Mouse (Mus musculus): ENCODE measurements around the gene Zfp36l1.

Zfp36l1 gene

GRCm38 (mm10) chr12:80131359-80132249, 18.8 kb upstream of the Zfp36l1 start:
- no peak for DNase-seq (ENCODE audit: low spot score)

GRCm38 (mm10) chr12:80130558-80131358, 17.9 kb upstream of the Zfp36l1 start:
- DNase-seq (ENCODE audit: low spot score) = no peak

GRCm38 (mm10) chr12:80129531-80129930, 16.7 kb upstream of the Zfp36l1 start:
- no peak for DNase-seq (ENCODE audit: low spot score)

- no peak for DNase-seq (ENCODE audit: low spot score)
Measured at GRCm38 (mm10) chr12:80127191-80127762, 14.5 kb upstream of the Zfp36l1 start.

- DNase-seq (ENCODE audit: low spot score) = no peak
Measured at GRCm38 (mm10) chr12:80125316-80125715, 12.5 kb upstream of the Zfp36l1 start.

- DNase-seq (ENCODE audit: low spot score) = no peak
Measured at GRCm38 (mm10) chr12:80124756-80125155, 11.9 kb upstream of the Zfp36l1 start.

- no peak for DNase-seq (ENCODE audit: low spot score)
Measured at GRCm38 (mm10) chr12:80124211-80124610, 11.4 kb upstream of the Zfp36l1 start.

GRCm38 (mm10) chr12:80123227-80123803, 10.5 kb upstream of the Zfp36l1 start:
- no peak for DNase-seq (ENCODE audit: low spot score)

GRCm38 (mm10) chr12:80121438-80121837, 8.6 kb upstream of the Zfp36l1 start:
- DNase-seq (ENCODE audit: low spot score) = no peak

GRCm38 (mm10) chr12:80118588-80118987, 5.8 kb upstream of the Zfp36l1 start:
- DNase-seq (ENCODE audit: low spot score) = no peak

GRCm38 (mm10) chr12:80116206-80117112, 3.6 kb upstream of the Zfp36l1 start:
- DNase-seq (ENCODE audit: low spot score) = no peak

GRCm38 (mm10) chr12:80115863-80116194, 3.0 kb upstream of the Zfp36l1 start:
- DNase-seq (ENCODE audit: low spot score) = no peak

GRCm38 (mm10) chr12:80115142-80115862, 2.5 kb upstream of the Zfp36l1 start:
- peak; percentile 67 for DNase-seq (ENCODE audit: low spot score)

- no peak for DNase-seq (ENCODE audit: low spot score)
Measured at GRCm38 (mm10) chr12:80114892-80115141, 2.0 kb upstream of the Zfp36l1 start.

GRCm38 (mm10) chr12:80114031-80114891, 1.4 kb upstream of the Zfp36l1 start:
- DNase-seq (ENCODE audit: low spot score) = peak; percentile 63

- no peak for DNase-seq (ENCODE audit: low spot score)
Measured at GRCm38 (mm10) chr12:80113586-80114021, 791 bp upstream of the Zfp36l1 start.

- no peak for DNase-seq (ENCODE audit: low spot score)
Measured at GRCm38 (mm10) chr12:80112071-80112660, 647 bp downstream of the Zfp36l1 start.

GRCm38 (mm10) chr12:80111131-80112070, 1.4 kb downstream of the Zfp36l1 start:
- no peak for DNase-seq (ENCODE audit: low spot score)

GRCm38 (mm10) chr12:80110546-80110870, 2.3 kb downstream of the Zfp36l1 start:
- DNase-seq (ENCODE audit: low spot score) = no peak

Measured in ovary, postnatal 10 days (tissue).